Mouse (Mus musculus) brown adipose tissue, adult 24 weeks (tissue): ENCODE measurements at regions not wholly inside any gene's neighbourhood (a gene's known extent, or its start where the extent isn't known, plus 50 kb on each side); places are given as distances from the start of the nearest gene placed in this dataset.
"Not testable (repeated sequence)": the region's sequence is repeated elsewhere in the genome, so short reads cannot be mapped to it uniquely, and the experiment has no call there.

Experiments used
- H3K27ac ChIP-seq: fragments of 200-500 bp; replicated peaks from 2 replicates; pipeline ENCODE4 v1.5.1; 2012; ENCODE audit warnings: low read depth, mild to moderate bottlenecking, low read length
- H3K4me1 ChIP-seq: fragments of 200-500 bp; 2 replicates; pipeline ENCODE4 v1.6.1; 2012; ENCODE audit warnings: low read length, mixed read lengths; ENCODE audit not compliant: control insufficient read depth, insufficient read depth, insufficient read length
- H3K4me3 ChIP-seq: fragments of 200-500 bp; 2 replicates; pipeline ENCODE4 v1.5.1; 2012; ENCODE audit warnings: low read depth, mild to moderate bottlenecking, low read length, moderate library complexity; ENCODE audit not compliant: insufficient read depth

DNA sequence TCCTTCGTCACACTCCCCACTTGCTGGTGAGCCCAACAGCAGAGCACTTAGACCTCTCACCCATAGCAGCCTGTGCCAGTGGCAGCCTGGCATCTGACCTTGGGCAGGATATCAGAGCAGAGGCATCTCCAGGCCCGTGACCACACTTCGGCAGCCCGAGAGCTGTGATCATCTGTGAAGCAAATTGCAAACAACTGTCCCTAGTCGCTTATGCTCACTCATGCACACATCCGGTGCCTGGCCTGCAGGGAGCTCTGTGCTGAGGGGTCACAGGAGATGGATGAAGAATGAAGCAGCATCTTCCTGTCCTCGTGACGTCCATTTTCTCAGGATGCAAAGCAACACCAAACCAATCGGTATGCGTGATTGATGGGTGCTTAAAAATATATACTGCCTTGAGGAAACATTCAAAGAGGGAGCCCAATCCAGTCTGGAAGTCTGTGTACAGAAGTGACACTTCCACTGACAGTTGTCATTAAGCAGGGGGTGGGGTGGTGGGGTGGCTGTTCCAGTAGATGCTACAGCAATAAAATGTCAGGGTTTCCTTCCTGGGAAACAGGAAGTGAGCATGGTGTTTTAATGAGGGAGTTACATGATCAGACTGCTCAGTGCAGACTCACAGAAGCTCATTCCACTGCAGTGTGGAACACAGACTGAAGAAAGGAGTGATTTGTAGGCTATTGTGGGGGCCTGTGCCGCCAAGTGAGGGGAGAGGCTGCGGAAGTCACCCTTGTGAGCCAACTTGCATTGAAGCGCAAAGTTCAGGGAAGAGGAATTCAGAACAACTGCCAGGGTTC lies 187.3 kb upstream of the Arid2 start:
- peak overlapping the region; percentile 75; the same call in 1 of the 2 replicates for H3K27ac ChIP-seq
- H3K4me1 ChIP-seq = peaks cover 11% of the 10 kb centered on the region
- H3K4me3 ChIP-seq = not testable (repeated sequence)

DNA sequence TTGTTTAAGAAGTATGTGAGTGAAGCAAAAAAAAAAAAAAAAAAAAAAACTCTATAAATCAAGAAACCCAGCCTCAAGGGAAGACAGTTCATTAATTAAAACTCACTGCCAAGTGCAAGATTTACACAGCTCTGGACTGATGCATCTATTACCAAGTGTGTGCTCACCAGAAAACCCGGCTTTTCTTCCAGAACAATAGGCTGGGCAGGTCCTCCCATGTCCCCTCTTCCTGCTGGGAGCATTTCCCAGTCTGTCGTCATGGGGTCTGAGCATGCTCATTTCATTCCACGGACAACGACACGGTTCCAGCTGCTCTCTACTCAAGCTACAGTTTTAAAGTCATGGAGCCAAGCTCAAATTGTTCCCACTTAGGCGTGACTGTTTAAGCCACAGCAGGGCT lies 183.6 kb upstream of the Arid2 start:
- no peak overlapping the region for H3K4me3 ChIP-seq
- H3K4me1 ChIP-seq = peaks cover 21% of the 10 kb centered on the region
- H3K27ac ChIP-seq = peak overlapping the region; percentile 79

DNA sequence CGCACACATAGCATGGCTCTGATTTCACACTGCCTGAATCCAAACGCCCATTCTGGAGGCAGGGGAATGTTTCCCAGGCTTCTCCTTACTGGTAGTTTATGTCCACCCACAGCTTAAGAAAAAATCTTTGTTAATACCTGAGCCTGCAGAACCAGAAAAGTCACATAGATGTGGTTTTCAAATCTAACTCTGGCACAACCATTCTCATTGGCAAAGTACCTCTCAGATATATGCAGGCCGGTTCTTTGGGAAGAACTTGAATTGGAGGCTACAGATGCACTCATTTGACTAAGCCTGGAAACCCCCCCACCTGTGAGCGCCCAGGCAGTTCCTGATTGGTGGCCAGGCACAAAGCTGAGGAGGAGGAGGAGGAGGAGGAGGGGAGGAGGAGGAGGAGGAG lies 179.8 kb upstream of the Arid2 start:
- no peak overlapping the region for H3K27ac ChIP-seq
- H3K4me3 ChIP-seq = no peak overlapping the region
- peaks cover 17% of the 10 kb centered on the region for H3K4me1 ChIP-seq

DNA sequence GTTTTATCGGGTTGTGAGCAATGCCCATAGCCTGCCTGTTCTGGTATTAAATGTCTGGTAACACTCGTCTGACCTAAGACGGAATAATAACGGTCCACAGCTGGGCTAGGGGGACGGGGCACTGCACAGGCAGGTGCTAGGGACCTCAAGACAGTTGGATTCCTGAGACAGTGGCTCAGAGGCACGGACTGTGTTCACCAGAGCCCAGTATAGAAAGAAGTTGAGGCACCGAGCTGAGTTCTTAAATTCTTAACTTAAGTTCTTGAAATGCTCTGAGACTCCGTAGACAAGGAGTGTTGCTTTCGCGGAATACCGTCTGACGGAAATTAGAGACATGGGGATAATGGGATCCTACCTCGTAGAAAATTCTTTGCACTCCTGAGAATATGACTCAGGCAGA lies 174.2 kb upstream of the Arid2 start:
- Histone ChIP-seq H3K4me1 (no peaks in the 10 kb centered on the region), H3K4me3 (no peak overlapping the region), H3K27ac (no peak overlapping the region)

DNA sequence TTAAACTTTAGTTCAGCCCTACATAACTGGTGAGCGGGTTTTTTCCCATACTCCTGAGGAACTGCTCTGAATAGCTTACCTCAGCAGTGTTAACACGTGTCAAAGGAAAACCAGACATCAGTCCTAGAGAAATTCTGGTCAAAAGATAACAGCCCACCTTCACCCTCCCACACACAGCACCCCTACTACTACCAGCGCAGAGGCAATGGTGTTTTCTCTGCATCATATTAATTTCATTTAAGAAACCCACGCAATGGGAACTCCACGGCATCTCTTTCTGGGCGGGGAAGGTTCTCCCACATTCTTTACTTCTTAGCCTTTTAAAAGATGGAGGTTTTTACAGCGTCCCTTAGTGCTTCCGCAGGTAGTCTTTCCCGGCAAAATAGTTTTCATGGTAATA lies 172.7 kb upstream of the Arid2 start:
- Histone ChIP-seq H3K4me1 (no peaks in the 10 kb centered on the region), H3K27ac (no peak overlapping the region), H3K4me3 (no peak overlapping the region)

DNA sequence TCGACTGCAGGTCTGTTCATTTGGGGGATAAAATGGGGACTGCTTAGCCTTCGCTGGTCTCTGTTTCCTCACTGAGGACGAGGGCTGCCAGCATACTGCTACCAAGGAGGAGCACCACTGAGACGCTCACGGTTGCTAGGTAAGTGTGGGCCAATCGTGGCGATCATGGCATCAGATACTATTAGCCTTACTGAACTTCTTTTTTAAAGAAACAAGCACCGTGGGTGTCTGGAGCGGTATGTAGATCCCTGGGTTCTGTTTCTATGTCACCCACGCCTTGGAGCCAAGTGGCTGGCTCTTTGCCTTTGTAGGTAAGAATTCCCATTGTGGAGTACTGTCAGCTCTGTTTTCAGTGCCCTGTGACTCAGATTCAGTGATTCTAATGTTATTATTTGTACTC lies 172.1 kb upstream of the Arid2 start:
- H3K4me3 ChIP-seq = no peak overlapping the region
- H3K27ac ChIP-seq = no peak overlapping the region
- no peaks in the 10 kb centered on the region for H3K4me1 ChIP-seq

DNA sequence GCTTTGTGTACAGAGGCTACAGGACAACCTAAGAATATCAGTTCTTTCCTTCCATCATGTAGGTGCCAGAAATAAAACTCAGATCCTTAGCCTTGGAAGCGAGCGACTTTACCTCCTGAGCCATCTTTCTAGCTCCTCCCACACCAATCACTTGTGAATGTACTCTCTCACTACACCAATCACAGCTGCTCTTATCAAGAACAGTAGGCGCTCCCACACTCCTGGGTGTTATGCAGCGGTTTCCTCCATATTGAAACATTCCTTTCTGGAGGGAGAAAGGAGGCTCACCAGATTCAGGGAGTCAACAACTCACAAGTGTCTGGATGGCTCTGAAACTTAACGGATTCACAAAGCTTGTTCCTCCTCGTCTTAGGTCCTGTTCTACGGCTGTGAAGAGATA lies 168.1 kb upstream of the Arid2 start:
- Histone ChIP-seq H3K4me1 (no peaks in the 10 kb centered on the region), H3K4me3 (no peak overlapping the region), H3K27ac (no peak overlapping the region)

DNA sequence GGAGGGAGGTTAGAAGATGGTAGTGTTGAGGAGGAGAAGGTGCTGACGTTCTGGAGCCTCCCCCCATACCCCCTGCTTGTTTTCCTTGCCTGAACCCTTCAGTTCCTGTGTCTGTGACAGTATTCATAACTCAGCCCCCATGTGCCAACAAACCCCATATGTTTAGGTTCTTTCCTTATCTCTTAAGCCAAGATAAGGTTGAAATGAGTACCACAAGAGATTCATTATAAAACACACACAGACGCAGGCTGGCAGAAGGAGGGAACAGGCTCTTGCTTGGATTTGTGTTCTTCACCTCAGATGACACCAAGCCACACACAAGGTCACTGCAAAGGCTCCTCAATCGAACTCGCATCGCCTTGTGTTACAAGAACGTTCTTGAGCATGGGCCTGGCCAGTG lies 162.9 kb upstream of the Arid2 start:
- H3K27ac ChIP-seq = no peak overlapping the region
- no peak overlapping the region for H3K4me3 ChIP-seq
- no peaks in the 10 kb centered on the region for H3K4me1 ChIP-seq

DNA sequence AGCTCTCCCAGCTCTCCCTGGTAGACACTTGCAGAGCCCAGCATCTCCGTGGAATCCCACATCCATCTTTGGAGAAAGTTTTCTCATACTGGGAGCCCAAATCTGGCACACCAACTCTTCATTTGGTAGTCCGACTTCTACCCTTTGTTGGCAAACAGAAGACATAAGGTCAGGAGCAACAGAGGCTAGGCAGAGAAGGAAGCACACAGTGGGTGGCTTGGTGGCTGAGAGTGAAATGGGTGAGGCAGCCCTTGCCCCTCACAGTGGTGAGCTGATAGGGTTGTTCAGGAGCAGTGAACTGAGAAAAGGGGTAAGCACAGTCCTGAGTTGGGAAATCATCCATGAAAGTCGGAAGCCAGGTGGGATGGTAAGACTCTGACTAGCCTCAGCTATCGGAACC lies 157.6 kb upstream of the Arid2 start:
- H3K27ac ChIP-seq = no peak overlapping the region
- H3K4me1 ChIP-seq = no peaks in the 10 kb centered on the region
- no peak overlapping the region for H3K4me3 ChIP-seq

DNA sequence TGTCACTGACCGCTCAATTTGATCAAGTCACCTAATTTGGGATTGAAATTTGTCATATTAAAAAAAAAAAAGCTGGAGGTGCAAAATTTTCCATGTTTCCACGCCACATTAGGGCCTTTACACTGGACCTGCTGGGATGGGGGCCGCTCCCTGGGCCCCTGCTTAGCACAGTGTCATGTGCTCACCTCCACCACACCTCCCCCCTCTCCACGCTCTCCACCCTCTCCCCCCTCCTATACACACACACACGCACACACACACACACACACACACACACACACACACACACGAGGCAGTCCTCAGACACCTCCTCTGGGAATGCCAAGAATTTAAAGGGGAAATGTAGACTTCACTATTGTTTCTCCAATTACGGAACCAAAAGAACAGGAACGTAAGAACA lies 156.8 kb upstream of the Arid2 start:
- H3K27ac ChIP-seq = no peak overlapping the region
- H3K4me1 ChIP-seq = no peaks in the 10 kb centered on the region
- H3K4me3 ChIP-seq = no peak overlapping the region

DNA sequence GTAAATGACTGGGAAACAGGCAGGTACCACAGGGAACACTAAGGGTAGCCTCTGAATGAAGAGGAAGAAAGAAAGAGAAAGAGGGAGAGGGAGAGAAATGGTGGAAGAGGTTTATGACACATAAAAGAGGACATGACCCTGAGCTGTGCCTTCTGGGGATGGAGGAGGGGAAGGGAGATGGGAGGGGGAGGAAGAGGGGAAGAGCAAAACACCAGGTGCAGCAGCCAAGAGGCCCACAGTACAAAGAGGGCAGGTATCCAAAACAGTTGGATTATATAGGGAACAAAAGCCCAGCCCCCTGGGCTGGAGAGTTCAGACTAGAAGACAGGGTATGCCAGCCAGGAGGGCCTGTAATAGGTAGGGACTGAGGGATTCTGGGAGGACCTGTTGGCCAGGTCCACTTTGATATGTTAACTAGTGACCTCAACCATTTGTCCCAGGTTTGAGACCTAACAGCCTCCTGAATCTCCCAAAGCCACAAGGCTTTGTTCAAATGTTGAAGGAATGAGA lies 155.7 kb upstream of the Arid2 start:
- H3K4me3 ChIP-seq = no peak overlapping the region
- H3K4me1 ChIP-seq = no peaks in the 10 kb centered on the region

DNA sequence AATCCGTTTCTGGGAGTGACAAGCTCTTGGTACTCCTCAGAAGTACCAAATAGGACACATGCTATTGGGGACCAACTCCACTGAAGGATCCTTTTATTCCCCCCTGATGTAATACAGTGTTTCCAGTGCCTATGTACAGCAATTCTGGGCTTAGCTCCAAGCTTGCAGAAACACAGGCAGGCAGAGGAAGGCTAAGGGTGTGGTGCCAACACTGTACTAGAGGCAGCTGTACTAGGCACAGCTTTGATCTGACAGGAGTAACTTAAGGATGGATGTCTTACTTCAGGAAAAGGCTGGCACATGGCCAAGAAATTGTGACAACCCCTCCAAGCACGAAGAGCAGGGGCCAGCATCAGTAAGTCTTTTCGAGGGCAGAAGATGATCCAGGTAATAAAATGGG lies 154.7 kb upstream of the Arid2 start:
- Histone ChIP-seq H3K4me1 (no peaks in the 10 kb centered on the region), H3K4me3 (no peak overlapping the region), H3K27ac (no peak overlapping the region)

More for the DNA sequence above, 155.7 kb upstream of the Arid2 start:
- H3K27ac ChIP-seq = no peak overlapping the region

DNA sequence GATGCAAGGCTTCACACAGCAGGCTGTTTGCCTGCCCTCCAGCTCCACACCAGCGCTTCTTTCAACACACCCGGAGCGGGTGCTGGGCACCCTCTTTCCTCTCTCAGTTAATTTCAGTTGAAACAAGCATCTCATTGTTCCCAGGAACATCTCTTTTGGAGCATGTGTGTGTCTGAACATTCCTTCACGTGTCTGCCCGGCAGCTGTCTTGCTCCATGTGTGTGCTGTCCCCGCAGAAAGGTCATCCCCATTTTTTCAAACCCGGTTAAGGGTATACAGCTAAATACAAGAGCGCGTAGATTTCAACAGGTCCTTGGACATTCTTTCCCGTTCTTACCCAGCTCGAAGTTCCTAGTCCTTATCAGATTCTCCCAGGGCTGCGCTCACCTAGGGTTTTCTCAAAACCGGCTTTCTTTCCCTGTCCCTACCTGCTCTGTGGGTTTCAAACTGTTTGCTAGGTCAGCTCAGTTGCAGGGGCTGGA lies 152.0 kb upstream of the Arid2 start:
- no peak overlapping the region for H3K4me3 ChIP-seq
- H3K27ac ChIP-seq = no peak overlapping the region

DNA sequence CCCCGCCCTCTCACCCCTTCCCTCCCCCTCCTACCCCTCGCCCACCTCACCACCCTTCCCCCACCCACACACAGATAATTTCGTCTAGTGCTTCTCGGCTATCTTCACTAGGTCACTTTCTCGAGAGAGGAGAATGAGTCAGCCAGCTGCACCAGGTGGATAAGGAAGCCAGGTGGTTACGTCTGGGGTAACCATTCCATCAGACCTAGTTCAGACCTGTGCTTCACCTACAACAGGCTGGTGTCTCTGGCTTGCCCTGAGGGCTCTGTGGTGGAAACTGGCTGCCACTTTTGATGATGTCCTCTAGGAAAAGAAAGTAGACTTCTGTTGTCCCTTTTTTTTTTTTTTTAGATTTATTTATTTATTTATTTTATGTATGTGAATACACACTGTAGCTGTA lies 151.5 kb upstream of the Arid2 start:
- Histone ChIP-seq H3K27ac (no peak overlapping the region), H3K4me3 (no peak overlapping the region)

More for the DNA sequence above, 152.0 kb upstream of the Arid2 start:
- no peaks in the 10 kb centered on the region for H3K4me1 ChIP-seq

DNA sequence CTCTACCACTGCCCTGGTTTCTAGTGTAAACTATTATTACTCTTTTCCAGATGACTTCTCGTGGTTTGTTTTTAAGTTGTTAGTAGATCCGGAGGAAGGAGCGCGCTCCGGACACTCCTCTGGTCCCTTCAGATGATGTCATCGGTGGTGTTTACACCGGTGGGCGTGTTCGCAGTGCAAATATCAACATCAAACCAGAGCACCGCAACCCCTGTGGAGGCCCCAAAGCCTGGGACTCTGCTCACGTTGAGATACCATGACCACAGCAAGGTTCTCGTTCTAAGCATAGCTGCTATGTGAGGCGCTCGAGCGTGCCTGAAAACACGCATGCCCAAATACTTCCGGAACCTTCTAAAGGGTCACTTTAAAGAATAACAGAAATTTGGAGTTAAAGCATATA lies 149.8 kb upstream of the Arid2 start:
- H3K4me1 ChIP-seq = no peaks in the 10 kb centered on the region

More for the DNA sequence above, 151.5 kb upstream of the Arid2 start:
- H3K4me1 ChIP-seq = no peaks in the 10 kb centered on the region

DNA sequence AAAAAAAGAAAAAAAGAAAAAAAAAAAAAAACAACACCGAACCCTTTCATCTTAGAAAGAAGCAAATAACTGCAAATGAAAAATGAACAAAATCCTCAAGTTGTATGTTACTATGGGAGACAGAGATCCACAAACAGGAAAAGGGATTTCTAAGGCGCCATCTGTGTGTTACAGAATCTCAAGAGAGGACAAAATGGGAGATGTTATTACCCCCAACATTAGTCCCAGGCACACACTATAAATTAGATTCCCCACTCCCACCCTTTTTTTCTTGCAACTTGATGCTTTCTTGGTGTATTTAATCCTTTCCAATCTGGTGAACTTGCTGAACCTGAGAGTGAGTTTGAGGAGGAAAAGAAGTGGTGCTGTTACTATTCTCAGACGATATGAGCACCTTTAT lies 149.4 kb upstream of the Arid2 start:
- no peaks in the 10 kb centered on the region for H3K4me1 ChIP-seq
- H3K27ac ChIP-seq = no peak overlapping the region
- H3K4me3 ChIP-seq = no peak overlapping the region

More for the DNA sequence above, 149.8 kb upstream of the Arid2 start:
- no peak overlapping the region for H3K27ac ChIP-seq
- H3K4me3 ChIP-seq = no peak overlapping the region
